Mouse (Mus musculus) regulatory T cell (primary cell): ENCODE data around the gene Rptor.

ENCODE experiments used
- in situ Hi-C: fragments of 300-600 bp; cut with MboI, MseI; formaldehyde crosslinking; loops from one replicate; pipeline ENCODE4 v1.15.1; 2025; ENCODE audit warnings: high pct_unique_total_duplicates

The Rptor gene

DNA sequence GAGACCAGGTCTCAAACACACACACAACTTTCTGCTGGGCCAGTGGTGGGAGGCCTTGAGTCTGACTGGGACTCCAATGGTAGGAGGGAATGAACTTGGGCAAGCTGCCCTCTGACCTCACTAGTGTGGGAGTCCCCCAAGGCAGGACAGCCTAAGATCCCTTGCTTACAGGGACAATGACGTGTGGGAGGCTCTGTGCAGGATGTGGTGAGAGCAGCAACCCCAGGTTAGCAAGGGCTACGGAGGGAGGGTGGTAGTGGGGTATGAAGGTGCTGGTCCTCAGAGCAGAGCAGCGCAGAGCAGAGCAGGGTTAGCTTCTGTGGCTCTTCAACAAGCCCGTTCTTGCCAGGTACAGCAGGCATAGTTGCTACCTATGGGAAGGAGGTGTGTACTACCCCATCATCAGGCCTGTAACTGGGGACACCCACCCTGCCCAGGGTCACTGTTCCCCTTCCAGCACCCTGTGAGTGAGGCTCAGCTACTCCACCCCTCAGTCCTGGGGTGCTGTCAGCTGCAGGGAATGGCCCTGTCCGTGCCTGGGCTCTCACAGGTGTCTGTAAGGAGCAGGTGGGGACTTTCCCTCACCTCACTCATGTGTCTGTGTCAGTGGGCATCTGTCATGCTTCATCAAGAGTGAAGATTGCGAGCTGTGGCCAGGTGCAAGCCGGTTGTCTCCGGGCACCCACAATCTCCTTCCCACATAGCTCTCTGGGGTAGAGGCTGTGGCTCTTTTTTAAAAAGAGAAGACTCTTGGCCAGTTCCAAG, 331.3 kb downstream of the Rptor start:
- in situ Hi-C loops = no loop called here

DNA sequence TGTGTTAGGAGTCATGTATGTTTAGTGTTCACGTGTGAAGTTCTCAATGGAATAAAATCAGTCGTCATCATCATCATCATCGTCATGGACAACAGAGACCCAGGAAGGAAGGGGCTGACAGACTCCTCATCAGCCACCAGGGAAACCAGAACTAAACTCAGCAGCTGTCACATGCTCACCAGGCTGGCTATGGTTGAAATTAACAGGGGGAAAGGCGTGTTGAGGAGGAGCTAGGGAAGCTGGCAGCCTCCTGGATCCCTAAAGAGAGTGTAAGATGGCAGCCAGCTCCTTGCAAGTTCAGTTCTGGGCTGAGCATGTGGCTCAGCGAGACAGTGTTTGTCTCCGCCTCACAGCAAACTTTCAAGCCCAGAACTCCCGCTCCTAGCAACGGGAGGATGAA, 332.1 kb downstream of the Rptor start:
- in situ Hi-C loops = no loop called here

DNA sequence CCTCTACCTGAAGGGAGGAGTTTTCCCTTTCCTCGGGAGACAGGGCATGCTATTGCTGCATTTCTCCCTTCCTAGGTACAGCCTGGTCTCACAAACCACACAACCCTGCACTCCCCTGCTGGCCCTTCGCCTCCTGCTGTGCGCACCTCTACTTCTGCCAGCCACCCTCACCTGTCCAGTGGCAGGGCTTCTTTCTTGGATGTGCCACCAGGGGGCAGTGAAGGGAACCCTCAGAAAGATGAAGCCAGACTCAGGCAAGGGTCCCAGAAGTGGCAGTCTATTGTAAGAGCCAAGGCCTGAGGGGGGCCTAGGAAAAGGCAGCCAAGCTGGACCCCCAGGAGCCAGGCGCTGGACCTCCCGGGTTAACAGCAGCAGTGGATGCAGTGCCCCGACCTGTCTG, 332.8 kb downstream of the Rptor start:
- in situ Hi-C loops = no loop called here

DNA sequence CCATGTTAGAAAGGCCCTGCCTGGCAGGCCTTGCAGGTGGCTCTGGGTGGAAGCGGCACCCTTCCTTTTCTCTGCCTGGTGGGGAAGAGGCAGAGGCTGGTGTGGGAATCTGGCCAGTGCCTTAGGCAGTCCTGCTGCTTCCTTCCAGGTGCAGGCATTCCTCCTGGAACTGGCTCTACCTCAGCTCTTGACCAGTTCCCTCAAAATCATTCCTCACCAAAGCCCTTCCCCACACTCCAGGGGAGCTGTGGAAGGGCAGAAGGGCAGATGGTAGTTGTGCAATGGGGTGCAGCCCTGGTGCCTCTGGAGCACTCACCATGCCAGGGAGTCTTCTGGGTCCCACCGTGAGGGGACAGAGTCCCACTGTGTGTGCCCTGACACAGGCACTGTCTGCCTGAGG, 333.8 kb downstream of the Rptor start:
- in situ Hi-C loops = no loop called here

DNA sequence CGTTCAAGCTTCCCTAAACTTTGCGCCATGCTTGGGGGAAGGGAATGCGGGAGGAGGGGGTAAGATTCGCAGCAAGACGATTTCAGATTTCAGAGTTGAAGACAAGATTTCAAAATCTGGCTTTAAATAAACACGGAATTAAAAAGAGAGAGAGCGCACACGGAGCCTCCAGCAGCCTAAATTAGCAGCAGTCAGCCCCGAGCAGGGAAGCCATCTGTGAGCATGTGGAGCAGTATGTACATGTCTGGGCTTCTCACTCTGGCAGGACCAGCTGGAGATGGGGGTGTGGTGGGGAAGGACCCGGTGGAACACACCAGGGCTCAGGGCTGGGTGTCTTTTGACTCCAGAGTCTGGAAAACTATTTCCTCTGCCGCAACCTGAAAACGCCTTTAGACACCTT, 334.5 kb downstream of the Rptor start:
- in situ Hi-C loops = no loop called here

DNA sequence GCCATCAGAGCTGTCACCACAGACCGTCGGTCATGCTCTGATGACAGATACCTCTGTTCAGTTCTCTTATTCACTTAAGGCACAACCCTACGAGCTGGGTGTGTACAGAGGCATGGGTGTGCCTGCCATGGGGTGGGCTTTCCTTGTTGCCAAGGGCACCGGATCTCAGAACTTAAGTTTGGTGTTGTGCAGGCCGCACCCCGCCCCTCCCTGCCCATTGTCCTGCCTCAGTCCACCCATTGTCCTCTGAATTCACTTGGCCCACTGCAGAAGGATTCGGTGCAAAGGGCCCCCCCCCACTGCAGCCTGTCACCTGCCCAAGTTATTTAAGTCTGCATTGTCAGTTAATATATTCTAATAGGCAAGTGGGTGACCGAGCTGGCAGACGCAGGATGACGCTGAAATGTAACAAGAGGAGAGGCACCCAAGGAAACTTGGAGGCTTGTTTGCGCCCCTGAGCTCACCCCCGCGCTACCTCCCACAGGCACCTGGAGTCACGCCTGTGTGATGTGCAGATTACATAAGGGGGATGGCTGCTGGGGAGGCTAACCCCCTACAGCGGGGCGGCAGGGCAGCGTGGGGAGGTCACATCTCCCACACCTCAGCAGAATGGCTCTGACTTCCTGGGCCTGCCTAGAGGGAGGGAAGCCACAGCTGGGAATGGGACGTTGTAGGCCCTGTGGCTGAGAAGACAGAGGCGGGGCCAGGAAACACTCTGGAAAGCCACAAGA, 335.2 kb downstream of the Rptor start:
- in situ Hi-C loops = no loop called here

DNA sequence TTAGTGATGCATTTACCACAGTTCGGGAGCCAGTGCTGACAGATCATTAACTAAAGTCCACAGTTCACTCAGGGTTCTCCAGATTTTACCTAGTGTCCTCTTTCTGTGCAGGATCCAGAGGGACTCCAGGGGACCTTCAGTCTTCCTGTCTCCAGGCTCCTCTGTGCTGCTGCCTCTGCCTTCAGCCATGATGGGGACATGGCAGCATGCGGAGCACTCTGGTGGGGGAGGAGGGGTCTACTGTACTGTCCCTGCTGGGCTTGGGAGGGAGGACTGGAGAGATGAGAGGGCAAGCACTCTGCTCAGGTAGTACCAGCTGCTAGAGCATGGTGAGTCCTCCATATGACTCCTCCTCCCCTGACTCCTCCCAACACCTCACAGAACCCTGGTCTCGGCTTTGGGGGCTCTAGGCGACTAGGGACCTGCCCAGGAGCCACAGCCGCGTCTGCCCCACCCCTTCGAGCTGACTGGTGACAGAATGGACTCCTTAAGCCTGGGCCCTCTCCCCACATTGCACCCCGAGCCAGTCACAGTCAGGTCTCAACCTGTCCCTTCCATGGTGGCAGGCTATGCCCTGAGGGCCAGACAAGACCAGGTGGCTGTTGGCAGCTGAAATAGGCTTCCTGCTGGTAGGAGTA, 336.5 kb downstream of the Rptor start:
- in situ Hi-C loops = no loop called here

DNA sequence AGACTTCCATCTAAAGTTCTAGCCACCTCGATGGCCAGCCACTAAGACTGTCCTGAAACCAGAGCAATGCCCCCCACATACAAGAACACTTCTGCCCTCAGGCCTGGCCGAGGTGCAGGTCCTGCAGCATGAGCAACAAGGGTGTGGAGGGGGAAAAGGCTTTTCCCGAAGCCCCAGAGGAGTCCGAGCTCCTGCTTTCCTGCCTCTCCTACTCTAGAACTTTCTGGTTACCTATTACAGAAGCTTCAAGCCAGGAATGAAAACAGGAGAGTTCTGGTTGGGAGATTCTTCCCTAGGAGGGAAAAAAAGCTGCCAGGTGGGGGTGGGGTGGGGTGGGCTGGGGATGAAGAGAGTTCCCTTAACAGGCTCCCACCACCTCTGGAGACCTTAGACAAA, 337.0 kb downstream of the Rptor start:
- in situ Hi-C loops = no loop called here

DNA sequence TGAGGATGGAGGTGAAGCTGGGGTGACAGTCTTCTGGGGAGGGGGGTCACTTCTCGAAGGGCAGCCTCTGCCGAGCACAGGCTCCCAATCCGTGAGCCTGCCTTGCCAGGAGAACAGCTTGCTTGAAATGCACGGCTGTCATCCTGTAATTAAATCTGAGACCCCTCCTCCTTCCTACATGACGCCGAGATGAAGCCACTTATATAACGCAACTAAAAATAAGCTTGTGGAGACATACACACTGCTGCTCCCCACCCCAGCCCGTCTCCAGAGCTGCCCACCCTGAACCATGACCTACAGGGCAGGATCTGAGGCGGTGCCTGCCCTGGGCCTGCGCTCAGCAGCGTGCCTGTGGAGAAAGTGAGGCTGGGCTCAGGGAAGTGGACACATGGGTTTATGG, 337.4 kb downstream of the Rptor start:
- in situ Hi-C loops = no loop called here

DNA sequence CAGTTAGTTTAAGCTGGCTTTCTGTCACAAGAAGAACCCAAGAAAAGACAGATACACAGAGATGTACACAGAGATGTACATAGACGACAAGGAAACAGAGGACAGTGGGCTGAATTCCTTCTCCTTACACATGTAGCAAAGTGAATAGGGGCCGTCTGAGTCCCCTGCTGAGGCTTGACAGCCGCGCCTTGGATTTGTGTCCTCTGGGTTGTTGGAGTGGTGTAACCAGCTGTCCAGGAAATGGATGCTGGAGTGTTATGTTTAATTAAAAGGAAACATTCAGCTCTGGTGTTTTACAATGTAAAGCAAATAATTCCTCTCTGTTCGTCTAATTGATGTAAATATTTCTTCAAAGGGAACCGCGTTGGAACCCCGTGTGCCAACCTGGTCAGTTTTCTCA, 339.1 kb downstream of the Rptor start:
- in situ Hi-C loops = no loop called here

DNA sequence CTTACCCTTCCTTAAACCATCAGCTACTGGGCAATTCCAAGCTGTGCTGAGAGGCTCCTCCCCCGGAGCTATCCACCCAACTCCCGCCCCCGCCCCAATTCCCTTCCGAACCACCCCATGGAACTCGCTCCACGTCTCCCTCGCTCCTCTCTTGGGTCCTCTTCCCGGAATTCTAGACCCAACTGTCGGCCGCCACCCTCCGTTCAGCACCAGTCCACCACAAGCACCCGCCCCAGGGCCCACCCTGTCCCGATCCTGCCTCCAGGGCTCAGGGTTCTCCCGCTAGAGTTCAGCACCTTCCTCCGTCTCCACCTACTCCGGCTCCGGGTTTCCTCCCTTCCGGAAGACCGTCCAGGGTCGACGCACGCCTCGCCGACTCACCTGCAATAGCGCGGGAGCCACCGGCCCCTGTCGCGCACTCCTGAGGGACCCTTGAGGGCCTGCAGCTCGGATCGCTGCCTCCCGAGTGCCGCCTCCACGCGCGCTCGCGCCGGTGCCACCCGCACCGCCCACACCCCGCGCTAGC, 339.6 kb downstream of the Rptor start:
- in situ Hi-C loops = no loop called here

DNA sequence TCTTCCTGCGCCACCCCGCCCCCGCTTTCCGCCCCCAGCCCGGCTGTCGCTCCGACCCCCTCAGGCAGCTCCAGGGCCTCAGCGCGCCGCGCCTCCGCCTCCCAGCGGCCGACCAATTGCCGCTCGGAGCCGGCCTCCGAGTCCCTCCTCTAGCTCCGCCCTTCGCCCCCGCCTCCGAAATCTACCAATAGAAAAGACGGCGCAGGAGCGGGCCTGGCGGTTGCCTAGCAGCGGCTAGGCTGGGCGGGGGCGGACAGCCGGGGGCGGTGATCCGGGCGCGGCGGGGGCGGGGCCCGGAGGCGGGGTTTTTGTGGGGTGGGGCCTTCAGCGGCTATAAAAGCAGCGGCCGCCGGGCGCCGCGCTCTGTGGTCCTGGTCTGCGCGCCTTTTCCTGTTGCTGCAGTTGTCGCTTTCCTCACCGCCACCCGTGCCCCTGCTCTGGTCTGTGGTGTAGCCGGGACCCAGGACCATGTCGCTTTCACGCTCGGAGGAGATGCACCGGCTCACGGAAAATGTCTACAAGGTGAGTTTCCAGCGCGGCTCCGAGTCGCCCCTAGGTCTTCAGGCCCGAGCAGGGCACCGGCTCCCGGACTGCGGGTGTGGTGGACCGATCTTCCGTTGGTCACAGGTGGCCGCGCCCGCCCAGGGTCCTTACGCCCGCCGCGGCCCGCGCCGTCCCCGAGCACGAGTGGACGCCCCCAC, 340.2 kb downstream of the Rptor start, which contains the start of gene Baiap2:
Gene Baiap2, plus strand, starts transcription at position 37 of the 701 bp plus-strand sequence.
- in situ Hi-C loops = no loop called here

DNA sequence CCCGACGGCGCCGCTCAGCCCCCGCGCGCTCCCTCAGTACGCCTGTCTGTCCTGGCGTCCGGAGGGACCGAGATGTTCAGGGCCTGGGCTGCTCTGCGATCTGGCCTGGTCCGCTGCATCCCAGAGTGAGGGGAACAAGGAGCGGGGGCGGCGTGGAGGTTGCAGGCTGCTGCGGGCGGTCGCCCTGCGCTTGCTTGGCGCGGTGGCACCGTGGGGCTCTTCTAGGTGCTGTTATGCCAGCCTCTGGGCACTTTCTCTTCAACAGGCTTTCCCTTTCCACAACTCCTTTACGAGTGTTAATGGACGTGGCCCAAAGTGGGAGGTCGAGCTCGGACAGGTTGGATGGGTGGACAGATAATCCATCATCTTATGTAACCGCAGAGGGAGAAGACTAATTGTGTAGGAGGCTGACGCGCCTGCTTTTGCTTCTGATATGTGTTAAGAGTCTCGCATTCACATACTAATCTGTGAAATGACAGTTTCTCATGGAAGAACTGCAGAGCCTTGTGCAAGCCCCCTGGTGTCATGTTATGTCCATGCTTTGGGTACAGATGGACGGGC, 340.8 kb downstream of the Rptor start:
- in situ Hi-C loops = no loop called here

DNA sequence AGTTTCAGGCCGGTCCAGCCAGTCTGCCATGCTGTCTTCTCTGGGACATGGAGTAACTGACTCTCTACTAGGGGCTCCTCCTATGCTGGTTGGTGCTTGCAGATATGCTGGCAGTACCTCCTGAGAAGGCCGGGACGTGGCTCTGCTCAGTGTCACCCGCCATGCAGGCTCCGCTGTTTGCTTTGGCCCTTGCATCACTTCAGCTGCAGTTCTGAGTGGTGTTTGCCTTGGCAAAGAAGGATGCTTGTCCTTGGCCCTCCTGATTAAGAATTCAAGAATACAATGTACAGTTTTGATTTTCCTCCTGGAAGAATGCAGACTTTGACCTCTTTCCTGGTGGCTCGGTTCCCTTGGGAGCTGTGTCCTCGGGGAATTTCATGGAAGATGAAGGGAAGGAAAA, 342.6 kb downstream of the Rptor start:
- in situ Hi-C loops = loop anchor here (5.0 kb wide), 1 partner anchor 52 kb away; no protein-coding TSS in a partner anchor

DNA sequence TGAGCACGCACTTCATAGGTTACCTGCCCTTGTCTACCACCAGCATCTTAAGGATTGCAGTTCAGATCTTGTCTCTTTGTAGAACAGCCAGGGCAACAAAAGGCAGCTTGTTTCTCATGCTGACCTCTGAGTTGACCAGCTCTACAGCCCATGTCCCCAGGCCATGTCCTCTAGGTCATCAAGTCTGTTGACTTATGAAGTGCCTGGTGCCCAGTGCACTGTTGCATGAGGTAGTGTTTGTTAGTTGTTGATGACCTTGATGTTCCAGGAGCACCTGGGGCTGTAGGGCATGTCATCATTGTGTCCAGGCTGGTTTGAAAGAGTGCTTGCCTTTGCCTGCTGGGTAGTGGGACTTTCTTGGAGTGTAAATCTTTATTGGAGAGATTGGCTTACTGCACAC, 344.7 kb downstream of the Rptor start:
- in situ Hi-C loops = loop anchor here (5.0 kb wide), 1 partner anchor 50 kb away; no protein-coding TSS in a partner anchor

DNA sequence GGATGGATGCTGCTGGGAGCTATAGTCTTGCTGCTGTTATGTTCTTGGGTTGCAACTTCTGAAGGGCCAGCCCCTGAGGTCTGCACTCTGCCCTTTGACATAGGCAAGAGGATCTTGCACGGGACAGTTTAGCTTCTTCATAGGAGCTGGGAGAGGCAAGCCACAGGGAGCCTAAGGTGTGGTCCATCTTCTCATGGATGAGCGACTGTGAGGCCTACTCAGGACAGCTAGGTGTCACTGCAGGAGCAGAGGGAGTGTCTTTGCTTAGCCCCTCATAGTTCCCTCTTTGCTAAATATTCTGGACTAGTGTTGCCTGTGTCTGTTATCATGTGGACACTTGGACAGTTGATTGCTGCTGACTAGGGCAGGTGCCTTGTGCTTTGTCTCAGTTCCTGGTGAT, 345.2 kb downstream of the Rptor start:
- in situ Hi-C loops = loop anchor here (5.0 kb wide), 1 partner anchor 49 kb away; no protein-coding TSS in a partner anchor

DNA sequence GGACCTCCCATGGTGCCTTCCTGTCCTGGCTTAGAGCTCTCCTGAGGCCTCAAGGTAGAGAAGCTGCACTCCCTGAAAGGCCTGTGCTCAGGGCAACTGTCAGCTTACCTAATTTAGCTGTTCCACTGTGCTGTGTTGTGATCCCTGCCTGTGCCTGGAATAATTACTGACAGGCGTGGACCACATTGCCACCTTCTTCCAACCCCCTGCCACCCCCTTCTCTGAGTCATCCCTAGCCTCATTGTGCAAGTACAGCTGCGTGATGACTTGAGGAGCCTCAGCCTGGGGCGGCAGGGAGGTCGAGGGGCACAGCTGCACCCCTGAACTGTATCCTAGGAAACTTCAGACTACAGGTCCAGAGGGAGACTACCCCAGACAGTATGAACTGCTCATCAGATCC, 345.6 kb downstream of the Rptor start:
- in situ Hi-C loops = loop anchor here (5.0 kb wide), 1 partner anchor 49 kb away; no protein-coding TSS in a partner anchor

DNA sequence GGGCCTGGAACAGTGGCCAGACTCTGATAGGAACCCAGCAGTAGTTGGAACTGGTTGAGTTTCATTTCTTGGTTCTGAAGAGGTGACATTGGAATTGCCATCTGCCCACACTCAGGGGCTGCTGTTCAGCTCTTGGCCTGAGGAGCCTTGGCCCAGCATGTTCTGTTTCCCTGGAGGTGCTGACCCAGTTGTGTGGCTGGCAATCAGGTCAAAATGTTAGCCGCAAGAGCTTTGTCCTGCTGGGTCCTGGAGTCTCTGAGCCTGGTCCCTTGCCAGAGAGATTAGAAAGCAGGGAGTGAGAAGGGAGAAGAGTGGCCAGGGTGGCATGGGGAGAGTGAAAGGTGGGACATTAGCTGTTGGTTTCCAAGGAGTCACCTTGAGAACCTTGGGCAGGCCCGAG, 346.1 kb downstream of the Rptor start:
- in situ Hi-C loops = loop anchor here (5.0 kb wide), 1 partner anchor 48 kb away; no protein-coding TSS in a partner anchor
